Mouse (Mus musculus): ENCODE results near the gene Gm6401.
"Not testable (repeated sequence)": the region's sequence is repeated elsewhere in the genome, so short reads cannot be mapped to it uniquely, and the experiment has no call there.

The Gm6401 gene

GRCm38 (mm10) chr14:41967827-41968226 is at the start of gene Gm6401:
Gm6401 (minus strand) TSS chr14:41967927.
- DNase-seq: not testable (repeated sequence)

GRCm38 (mm10) chr14:41983225-41983624 is 15.5 kb upstream of the Gm6401 start, which contains the start of gene Gm3543:
Gm3543 (minus strand) TSS chr14:41983325.
- not testable (repeated sequence) for DNase-seq

GRCm38 (mm10) chr14:41968596-41968995 is 869 bp upstream of the Gm6401 start:
- DNase-seq: not testable (repeated sequence)

- DNase-seq: not testable (repeated sequence)
Measured at GRCm38 (mm10) chr14:41964095-41964494, 3.6 kb downstream of the Gm6401 start.

- DNase-seq: not testable (repeated sequence)
Measured at GRCm38 (mm10) chr14:41943695-41944094, 24.0 kb downstream of the Gm6401 start, which contains the start of gene 1700024B05Rik. 1700024B05Rik (plus strand) TSS chr14:41943995.

- DNase-seq: not testable (repeated sequence)
Measured at GRCm38 (mm10) chr14:41924649-41925048, 43.1 kb downstream of the Gm6401 start, which contains the start of gene 1700049E17Rik1. 1700049E17Rik1 (plus strand) TSS chr14:41924949.
